Mouse (Mus musculus) central nervous system, embryonic 14 days (tissue): Measurements from ENCODE around the gene Olfr1564. TPM values are rescaled to one million over a fixed set of nuclear protein-coding genes. Genes with fewer than 3 reads are reported as not detected.

Experiments
- polyA plus RNA-seq: library from polyadenylated mRNA; depleted of rRNA; stranded (reverse); fragments of >200 nt; gene quantifications from 2 replicates; pipeline ENCODE4 v1.2.3, GENCODE M21; 2012; rRNA removed

Gene Olfr1564
- 0.32 and 0.38 TPM in 2 replicates for polyA plus RNA-seq

DNA sequence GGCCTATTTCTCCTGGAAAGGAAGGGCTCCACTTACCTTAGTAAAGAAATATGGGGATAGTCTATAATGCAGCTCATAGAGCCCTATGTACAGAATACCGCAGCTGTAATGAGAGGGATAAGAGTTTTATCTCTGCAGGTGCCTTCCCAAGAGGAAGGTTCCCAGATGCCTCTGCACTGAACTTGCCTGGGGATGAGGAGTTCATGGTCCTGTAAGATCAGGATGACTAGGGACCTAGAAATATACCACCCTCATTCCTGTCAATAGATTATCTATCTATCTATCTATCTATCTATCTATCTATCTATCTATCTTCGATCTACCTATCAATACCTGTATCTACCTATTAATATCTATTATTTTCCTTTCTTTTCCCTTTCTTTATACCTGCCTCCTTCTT is at the start of gene Olfr1564:
Olfr1564 (minus strand) TSS at position 101 of the 400 bp plus-strand sequence.

DNA sequence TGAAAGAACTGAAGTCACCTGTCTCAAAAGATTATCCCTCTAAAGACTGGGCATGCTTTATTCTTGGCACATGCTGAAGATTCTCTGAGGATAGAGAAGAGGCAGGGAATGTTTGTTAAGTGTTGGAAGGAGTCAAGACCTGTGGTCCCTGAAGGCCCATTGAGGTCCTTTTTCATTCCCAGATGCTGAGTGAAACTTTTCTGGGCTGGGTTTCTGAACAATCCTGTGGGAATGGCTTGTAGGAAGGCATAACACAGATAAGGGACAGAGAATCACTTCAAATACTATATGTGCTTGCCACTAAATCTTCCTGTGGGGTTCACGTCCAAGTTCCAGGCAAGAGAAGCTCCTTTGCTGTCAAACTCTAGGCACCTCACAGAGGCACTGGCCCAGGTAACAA is 42.9 kb upstream of the Olfr1564 start, which contains the start of gene Olfr63:
Olfr63 (plus strand) TSS at position 301 of the 400 bp plus-strand sequence.

DNA sequence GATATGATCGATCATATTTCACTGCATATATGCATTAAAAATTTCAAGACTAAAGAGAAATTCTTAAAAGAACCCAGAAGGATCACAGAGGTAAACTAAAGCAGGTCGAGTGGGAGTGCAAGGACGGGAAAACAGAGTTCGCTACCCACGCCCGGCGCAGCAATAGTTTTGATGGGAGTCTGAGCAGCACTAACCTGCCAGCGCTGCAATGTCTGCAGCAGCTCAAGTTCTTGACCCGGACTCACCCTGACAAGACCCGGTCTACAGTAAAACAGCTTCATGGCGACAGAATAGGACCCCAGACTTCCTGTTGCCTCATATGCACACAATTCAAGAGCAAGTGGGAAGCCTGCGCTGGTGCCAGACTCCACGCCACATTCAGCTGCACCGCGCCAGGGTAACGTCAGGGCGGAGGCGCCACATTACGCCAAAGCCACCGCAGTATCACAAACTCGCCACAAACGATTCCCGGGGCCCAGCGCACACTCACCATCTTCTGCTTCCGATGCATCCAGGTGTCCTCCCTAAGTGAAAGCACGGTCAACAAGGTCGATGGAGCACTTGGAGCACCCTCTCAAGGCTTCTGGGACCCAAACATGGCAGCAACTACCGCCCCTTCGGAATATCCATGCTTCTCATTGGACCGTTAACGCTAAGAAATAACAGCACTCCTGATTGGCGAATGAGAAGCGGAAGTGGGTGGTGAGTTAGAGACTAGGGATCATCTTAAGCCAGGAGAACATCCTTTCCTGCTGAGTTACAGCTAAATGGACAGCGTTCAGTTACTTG is 33.2 kb upstream of the Olfr1564 start, which contains the start of gene Zfp955a:
Zfp955a (minus strand) TSS at position 616 of the 789 bp plus-strand sequence.

DNA sequence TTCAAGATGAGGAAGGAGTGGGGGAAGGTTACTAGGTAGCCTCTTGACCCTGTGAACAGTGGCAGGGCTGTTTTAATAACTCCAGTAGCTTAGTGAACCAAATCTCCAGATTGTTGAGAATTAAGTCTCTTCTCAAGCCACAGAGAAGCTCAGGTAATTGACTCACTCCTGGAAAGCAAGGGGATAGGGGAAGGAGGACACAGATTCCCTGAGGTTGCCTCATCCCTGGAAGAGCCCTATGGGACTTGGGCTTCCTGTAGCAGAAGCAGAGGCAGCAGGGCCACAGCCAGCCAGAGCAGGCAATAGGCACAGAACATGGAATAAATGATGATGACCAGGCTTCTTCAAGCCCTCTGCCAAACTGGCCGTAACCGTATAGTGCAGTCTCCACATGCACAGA is 30.5 kb downstream of the Olfr1564 start, which contains the start of gene Olfr239:
Olfr239 (plus strand) TSS at position 301 of the 400 bp plus-strand sequence.

DNA sequence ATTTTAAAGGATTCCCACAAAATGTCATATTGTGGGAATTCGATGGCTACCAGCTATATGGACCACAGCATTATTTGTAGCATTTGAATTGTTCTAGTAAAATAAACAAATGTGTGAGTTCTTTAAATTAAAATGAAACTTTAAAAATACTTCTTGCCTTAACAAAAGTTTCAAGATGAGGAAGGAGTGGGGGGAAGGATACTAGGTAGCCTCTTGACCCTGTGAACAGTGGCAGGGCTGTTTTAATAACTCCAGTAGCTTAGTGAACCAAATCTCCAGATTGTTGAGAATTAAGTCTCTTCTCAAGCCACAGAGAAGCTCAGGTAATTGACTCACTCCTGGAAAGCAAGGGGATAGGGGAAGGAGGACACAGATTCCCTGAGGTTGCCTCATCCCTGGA is 53.3 kb downstream of the Olfr1564 start, which contains the start of gene Olfr55:
Olfr55 (plus strand) TSS at position 301 of the 400 bp plus-strand sequence.

Other genes starting within 250 kb of the Olfr1564 start
- 12.8 TPM in 2 replicates for gene Zfp952, start 228.6 kb downstream of the Olfr1564 start, polyA plus RNA-seq
- gene Zfp763, start 188.3 kb downstream of the Olfr1564 start, polyA plus RNA-seq: 12.1 and 13.0 TPM in 2 replicates
- gene 4921501E09Rik, start 153.6 kb downstream of the Olfr1564 start, polyA plus RNA-seq: not detected in 2 replicates
- 11.9 and 14.4 TPM in 2 replicates for gene Zfp563, start 132.4 kb downstream of the Olfr1564 start, polyA plus RNA-seq
- gene Morc2b, start 82.0 kb downstream of the Olfr1564 start, polyA plus RNA-seq: 0.33 TPM in 2 replicates
- not detected in 2 replicates for gene Olfr55, start 53.2 kb downstream of the Olfr1564 start, polyA plus RNA-seq
- not detected in 2 replicates for gene Olfr239, start 30.4 kb downstream of the Olfr1564 start, polyA plus RNA-seq
- 9.1 and 9.6 TPM in 2 replicates for gene Zfp955a, start 33.5 kb upstream of the Olfr1564 start, polyA plus RNA-seq
- not detected in 2 replicates for gene Olfr63, start 43.0 kb upstream of the Olfr1564 start, polyA plus RNA-seq
- 11.1 and 11.2 TPM in 2 replicates for gene Zfp955b, start 67.9 kb upstream of the Olfr1564 start, polyA plus RNA-seq
- 14.8 and 18.2 TPM in 2 replicates for gene Zfp81, start 137.2 kb upstream of the Olfr1564 start, polyA plus RNA-seq
- gene Zfp101, start 173.0 kb upstream of the Olfr1564 start, polyA plus RNA-seq: 19.1 and 21.0 TPM in 2 replicates
- 0.08 and 0.15 TPM in 2 replicates for gene Actl9, start 211.2 kb upstream of the Olfr1564 start, polyA plus RNA-seq